Mouse (Mus musculus) thymus, postnatal 36 days (tissue): Measurements from ENCODE around the gene Sarm1.
A peak's percentile ranks its signal among the peaks of the same experiment; 100 is the strongest.

Source experiments
- DNase-seq, 2 experiments: peaks; one replicate each; pipeline ENCODE4 v3.0.0; 2022; ENCODE audit warnings: mixed read lengths in 2 of 2

Gene Sarm1

DNA sequence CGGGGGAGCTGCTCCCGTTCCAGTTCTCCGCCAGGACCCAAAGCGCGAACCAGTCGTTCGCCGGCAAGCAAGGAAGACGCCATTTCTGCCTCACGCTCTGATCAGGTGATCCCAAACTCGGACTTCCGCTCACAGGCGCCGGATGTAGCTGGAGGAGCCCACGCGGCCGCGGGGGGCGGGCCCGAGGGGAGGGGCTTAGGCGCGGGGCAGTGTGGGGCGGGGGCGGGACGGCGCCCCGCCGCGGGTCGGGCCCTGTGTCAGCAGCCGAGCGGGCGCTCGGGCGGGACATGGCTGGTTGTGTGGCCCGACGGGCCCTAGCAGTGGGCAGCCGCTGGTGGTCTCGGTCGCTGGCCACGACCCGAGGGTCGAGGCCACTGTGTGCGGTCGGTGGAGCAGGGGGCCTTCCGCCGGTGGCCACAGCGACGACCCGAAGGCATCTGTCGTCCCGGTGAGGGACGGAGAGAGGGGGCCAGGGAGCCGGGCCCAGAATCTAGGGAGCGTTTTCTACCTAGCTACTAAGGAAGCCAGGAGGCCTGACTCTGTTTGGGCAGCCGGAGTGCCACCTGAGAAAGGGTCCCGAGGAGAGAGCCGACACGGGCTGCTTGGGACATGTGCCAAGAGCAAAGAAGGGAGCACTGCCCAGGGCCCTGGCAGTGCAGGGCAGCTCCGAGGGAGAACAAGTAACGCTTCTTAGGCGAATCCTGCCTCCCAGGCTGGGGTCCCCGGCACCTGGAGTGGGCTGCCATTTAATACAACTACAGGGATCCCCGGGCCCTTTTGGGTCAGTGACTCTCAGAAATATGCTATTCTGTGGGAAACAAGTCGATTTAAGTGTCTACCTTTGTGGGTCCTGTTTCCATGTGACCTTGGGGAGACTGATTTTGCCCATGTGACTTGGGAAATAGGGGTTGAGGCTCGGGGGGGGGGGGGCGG is 14.7 kb upstream of the Sarm1 start, which contains the start of the genes Tmem199 and Poldip2:
TSS of gene Tmem199 (minus strand) at position 148 of the 933 bp plus-strand sequence.
TSS of gene Poldip2 (plus strand) at position 169 of the 933 bp plus-strand sequence.
- peak; percentile 88 to 90 for DNase-seq

DNA sequence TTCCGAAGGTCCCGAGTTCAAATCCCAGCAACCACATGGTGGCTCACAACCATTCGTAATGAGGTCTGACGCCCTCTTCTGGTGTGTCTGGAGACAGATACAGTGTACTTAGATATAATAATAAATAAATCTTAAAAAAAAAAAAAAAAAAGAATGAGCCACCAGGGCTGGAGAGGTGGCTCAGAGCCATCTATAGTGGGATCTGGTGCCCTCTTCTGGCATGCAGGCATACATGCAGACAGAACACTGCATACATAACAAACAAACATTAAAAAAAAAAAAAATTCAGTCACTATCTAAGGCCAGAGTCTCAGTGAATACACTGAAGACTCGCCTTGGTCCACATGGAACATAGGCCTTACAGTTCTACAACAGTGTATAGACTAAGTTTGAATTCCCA is 11.6 kb upstream of the Sarm1 start:
- DNase-seq: no peak

DNA sequence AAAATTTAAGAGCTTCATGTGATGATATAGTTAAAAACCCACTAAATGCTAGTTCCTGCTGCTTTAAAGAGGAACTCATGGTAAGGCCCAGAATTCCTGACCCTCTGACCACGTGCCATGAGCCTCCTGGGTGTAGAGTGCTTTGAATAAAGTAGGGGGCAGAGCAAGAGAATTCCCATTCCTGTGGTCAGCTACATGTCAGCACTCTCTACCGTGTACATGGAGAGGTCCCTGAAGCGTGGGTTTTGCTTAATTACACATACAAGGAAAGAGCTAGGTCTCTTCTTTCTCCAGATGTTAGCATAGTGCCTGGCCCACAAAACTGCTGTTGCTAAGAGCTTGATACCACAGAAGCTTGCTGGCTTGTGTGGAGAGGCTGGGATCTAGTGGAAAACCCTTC is 7.9 kb upstream of the Sarm1 start:
- no peak for DNase-seq

DNA sequence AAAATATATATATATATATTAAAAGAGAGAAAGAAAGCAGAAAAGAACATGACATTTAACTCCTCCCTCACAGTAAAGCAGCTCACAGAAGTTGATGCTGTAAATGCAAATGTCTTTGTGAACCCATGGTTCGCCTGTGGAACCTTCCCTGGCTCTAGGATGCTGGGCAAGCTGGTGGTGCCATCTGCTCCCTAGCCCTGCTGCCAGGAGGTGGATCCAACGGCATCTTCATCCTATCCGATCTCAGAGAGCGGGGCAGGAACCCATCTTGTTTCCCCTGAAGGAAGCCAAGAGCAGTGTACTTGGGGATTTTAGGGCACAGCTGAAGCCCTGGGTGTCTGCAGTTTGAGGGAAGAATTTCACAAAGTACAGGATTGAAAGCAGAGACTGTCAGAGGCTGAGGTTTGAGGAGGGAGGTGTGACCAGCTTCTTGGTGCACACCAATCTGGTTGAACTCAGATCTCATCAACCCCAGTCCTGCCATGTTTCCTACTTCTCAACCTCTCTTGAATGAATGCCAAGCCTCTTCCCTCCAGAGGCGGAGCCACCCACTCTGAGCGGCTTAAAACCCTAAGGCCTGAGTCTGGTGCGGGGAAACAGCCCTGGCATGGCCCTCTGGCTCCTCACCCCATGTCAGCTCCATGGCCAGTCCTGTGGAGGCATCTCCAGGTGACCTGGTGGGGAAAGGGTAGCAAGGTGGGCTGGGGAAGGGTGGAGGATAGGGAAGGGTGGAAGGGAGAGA is 5.5 kb upstream of the Sarm1 start, which contains the start of gene Sebox:
TSS of gene Sebox (plus strand) at position 539 of the 742 bp plus-strand sequence.
- DNase-seq: no peak

DNA sequence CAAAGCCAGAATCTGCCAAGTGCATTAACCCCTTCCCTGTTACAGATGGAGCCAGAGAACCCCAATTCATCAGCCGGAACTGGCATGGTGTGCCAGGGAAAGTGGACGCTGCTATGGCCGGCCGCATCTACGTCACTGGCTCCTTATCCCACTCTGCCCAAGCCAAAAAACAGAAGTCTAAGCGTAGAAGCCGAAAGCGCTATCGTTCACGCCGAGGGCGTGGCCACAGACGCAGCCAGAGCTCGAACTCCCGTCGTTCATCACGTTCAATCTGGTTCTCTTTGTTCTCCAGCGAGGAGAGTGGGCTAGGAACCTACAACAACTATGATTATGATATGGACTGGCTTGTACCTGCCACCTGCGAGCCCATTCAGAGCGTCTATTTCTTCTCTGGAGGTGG is 4.0 kb upstream of the Sarm1 start:
- no peak for DNase-seq

DNA sequence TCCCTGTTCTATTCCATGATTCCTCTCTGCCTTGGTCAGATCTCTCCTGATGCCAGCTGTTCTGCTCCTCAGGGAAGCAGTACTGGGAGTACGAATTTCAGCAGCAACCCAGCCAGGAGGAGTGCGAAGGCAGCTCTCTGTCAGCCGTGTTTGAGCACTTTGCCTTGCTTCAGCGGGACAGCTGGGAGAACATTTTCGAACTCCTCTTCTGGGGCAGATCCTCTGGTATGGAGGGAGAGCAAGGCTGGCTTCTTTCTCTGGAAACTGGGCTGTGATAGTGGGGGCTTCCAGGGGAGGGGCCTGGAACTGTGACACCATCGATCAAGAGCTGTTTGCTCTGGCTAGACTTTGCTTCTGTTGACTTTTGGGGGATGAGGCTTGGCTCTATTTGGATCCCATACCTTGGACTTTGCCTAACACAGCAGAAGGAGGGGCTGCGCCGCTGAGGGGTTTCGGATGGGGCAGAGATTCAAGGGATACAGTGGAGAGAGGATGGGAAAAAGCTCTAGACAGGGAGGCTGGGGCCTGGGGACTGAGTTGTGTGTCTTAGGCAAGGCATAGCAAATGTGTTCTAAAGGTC is 3.2 kb upstream of the Sarm1 start:
- no peak for DNase-seq

DNA sequence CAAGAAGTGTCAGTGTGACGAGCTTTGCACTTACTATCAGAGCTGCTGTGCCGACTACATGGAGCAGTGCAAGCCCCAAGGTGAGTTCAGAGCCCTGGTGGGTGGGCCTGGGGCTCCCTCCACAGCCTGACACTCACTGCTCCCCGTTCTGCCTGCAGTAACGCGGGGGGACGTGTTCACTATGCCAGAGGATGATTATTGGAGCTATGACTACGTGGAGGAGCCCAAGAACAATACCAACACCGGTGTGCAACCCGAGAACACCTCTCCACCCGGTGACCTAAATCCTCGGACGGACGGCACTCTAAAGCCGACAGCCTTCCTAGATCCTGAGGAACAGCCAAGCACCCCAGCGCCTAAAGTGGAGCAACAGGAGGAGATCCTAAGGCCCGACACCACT is 2.0 kb upstream of the Sarm1 start:
- DNase-seq: no peak

DNA sequence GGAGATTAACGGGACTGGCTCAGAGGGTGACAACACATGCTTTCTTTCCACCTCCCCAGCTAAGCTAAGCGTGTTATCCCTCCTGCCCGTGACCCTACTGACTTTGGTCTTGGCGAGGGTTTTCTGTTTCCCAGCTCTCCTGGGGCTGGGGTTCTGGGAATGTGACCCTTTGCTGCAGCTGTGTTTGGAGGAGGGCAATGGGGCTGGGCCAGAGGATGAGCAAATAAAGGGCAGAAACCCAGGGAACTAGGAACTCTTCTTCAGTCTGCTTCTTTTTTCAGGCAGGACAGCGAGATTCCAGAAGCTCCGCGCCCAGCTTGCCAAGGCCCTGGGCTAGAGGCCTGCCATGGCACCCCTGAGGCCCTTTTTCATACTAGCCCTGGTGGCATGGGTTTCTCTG is 1.4 kb upstream of the Sarm1 start, which contains the start of gene Vtn:
TSS of gene Vtn (plus strand) at position 88 of the 400 bp plus-strand sequence.
- DNase-seq: no peak

DNA sequence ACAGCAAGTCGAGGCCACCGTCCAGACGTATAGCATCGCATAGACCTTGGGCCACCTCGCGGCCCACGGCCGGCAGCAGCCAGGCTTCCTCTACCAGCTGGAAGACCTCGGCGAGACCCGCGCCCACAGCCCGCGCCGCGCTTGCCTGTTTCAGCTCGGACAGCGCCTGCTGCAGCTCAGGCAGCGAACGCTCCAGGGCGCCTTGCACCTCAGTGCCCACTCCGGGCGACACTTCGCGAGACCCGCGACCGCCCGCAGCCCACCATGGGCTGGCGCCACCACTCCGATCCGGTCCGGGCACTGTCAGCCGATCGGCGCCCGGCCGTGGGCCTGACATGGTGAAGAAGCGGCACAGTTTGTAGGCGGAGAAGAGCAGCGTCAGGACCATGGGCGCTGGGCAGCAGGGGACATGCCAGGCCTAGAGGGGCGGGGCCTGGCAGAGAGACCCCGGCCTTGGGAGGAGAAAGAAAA is 448 bp downstream of the Sarm1 start:
- DNase-seq: peak; percentile 17 to 46

DNA sequence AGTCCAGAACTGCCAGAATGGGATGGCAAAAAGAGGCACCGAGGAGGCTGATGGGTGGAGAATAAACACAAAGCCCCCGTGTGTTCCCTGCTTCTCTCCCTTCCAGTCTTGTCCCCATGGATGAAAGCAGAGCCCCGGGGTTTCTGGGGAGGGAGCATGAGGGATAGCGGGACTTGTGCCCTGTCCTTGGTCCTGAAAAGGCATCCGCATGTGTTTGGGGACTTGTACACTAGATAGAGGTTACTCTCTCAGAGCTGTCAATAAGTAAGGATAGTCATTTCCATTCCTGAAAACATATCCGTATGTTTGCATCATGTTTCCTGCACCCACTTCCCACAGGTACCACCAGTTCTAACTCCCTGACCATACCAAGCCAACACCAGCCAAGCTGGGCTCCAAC is 1.6 kb downstream of the Sarm1 start:
- DNase-seq: no peak

DNA sequence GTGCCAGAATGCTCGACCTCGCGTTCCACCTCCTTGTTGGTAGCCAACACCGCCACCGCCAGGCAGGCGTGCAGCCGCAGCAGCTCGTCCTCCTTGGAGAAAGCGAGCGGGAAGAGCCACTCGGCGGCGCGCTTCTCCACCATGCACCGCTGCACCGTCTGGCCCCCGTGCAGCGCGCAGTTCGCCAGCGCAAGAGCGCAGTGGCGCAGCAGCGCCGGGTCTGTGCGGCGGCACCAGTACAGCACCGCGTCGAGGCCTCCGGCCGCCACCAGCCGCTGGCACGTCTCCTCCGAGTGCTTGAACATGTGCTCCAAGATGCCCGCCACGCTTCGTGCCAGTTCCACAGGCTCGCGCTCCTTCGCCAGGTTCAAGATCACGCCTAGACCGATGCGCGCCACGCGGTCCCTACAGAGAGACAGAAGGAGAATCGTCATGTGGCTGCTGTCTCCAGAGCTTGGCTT is 6.7 kb downstream of the Sarm1 start:
- peak in 1 of 2 experiments; percentile 33 for DNase-seq

DNA sequence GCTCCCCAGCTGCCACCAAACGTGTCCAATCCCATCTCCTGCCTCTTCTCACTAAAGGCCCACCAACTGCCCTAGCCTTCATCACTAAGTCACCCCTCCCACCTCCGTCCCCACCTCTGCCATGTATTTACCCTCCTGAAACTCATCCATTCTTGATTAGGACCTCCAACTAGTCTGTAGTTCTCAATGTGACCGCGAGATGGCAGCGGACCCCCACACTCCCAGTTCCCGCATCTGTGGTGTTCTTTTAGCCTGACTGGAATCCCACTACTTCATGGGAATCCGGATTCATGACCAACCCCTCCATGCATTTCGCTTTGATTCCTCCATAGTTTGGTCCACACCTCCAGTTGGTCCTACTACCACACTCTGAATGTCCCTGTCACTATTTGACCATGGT is 9.4 kb downstream of the Sarm1 start:
- peak; percentile 48 to 59 for DNase-seq

DNA sequence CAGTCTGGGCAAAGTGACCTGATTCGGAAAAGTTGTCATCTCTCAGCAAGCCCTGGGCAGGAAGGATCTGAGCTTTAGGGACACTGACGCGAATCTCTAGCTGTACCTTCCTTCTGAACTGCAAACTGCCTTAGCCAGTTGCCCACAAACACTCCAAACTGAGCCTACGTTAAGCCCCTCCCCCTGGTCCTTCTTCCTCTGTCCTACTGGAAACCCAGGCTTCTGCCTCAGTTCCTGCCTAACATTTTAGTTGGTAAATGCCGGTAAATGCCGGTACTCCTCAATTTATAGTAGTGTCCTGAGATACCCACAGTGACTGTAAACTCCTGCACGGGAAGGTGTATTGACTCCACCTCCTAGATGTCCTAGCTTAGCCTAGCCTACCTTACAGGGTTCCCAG is 13.9 kb downstream of the Sarm1 start:
- DNase-seq: no peak

DNA sequence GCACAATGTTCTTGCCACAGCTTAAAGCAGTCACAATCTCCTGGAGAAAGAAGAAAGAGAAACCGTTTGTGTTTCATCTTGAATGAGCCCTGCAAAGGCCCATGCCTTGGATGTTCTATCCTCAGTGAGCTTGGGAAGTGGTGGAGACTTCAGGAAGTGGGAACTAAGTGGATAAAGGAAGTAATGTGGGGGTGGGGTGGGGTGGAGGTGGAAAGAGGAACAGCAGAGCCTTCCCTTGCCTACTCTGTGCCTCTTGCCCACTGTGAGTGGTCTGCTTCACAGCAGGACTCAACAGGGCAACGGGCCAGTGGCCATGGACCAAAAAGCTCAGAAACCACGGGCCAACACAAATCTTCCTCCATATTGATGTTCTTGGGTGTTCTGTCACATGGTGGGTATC is 22.3 kb downstream of the Sarm1 start:
- DNase-seq: no peak

DNA sequence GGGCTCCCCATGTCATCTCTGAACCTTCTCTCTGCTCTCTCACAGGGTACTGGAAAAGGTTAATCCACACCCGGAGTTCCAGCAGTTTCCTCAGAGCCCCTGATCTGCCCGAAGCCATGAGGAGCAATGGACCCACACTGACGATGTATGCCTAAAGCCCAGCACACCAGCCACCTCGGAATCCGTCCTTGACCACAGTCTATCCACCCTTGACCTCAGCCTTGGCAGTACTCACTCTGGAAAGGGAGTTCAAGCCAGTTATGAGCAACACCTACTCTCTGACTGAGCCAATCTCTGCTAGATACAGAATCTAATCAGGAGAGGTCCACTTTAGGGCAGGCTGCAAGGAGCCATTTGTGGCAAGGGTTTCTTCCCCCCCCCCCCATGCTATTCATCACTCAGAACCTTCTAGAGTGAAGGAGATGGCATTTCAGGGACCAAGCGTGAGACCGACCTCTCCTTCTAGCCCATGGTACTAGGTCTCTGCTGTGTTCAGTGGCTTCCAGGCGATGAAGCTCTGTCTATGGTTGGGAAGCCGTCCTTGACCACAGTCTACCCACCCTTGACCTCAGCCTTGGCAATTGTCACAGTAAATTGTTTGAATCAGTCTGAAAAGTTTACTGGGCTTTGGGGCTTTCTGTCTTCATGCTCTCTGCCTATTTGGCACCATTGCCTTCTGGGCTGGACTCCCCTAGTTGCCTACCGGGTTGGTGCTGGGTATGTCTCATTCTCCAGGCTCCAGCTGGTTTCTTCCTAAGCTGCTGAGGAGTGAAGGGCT is 26.0 kb downstream of the Sarm1 start:
- DNase-seq: no peak

DNA sequence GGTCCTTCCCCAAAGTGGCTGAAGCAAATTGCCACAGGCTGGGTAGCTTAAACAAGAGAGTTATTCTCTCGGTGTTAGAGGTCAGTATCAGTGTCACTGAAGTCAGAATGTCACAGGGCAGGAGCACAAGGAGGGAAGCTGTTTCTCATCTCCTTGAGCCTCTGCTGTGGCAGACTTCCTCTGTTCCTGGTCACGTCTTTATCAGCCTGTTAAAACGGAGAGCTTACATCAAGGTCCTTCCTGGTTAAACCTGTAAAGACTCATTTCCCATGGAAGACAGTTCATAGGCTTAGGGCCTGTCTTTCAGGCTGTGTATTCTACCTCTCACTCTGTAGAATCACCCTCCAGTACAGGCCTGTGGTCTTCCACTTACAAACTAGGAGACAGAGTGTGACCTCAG is 29.6 kb downstream of the Sarm1 start:
- no peak for DNase-seq

DNA sequence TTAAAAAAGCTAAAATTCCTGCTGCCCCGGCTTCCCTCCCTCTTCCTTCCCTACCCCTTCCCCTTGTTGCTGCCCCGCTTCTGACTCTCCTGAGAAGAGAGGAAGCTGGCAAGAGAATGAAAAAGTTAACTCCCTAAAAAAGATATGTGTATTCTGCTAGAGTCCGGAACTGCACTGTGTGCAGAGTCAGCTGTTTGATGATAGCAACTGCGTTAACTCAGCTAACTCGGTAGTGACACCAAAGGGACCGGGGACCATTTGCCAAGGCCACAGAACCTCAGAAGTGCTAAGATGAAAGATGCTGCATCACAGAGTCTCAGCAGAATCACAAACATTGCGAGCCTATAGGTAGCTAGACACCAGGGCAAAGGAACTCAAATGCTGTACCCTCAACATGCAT is 30.0 kb downstream of the Sarm1 start:
- DNase-seq: no peak

DNA sequence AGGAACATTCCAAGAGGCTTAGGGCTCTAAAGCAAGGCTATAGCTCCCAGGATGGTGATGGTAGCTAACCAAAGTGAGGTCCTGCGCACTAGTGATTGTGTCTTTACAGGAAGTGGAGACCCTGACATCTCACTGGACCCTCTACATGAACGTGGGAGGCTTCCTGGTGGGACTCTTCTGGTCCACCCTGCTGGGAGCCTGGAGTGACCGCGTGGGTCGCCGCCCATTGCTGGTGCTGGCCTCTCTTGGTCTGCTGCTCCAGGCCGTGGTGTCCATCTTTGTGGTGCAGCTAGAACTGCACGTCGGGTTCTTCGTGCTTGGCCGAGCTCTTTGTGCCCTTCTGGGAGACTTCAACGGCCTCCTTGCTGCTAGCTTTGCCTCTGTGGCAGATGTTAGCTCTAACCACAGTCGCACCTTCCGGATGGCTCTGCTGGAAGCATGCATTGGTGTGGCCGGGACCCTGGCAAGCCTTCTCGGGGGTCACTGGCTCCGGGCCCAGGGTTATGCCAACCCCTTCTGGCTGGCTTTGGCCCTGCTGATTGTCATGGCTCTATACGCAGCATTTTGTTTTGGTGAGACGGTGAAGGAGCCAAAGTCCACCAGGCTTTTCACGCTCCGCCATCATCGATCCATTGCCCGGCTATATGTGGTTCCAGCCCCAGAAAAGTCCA is 31.2 kb downstream of the Sarm1 start:
- DNase-seq: no peak

DNA sequence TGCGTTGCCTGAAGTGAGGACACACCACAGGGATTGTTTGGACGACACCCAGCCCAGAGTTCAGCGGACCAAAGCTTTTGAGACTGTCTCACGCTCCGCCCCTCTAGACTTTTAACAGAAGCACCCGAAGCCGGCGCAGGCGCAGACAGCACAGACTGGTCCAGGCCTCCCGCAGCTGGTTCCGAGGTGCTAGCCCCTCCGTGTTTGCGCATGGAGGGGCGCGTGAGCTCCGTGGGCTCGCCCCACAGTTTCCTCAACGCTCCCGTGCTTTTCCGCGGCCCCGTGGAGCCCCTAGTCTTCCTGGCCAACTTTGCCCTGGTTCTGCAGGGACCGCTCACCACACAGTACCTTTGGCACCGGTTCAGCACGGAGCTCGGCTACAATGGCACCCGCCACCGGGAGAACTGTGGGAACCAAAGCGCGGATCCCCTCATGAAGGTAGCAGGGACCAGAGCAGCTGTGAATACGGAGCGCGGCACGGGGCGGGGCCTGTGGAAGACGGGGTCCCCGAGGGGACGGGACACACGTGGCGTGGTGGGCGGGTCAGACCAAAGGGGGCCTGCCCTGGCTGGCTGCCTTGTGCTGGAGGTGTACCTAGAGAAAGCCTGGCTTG is 31.9 kb downstream of the Sarm1 start, which contains the start of gene Slc46a1:
TSS of gene Slc46a1 (plus strand) at position 130 of the 613 bp plus-strand sequence.
- DNase-seq: peak; percentile 71 to 80

DNA sequence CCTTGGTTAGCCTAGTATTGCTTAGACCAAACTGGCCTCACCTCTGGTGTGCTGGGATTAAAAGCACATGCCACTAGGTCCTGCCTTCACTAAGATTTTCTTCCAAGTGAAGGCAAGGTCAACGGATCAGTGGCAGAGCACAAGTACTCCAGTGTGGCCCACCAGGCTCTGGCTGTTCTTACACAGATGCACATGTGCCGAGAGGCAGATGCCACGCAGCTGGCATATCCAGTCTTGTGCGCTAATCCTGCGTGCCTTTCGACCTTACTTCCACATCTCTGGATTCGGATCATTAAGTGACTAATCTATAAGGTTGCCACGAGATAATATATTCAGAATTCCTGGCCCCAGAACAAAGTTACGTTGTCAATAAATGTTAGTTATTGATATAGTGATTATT is 32.4 kb downstream of the Sarm1 start:
- DNase-seq: no peak
